Mouse (Mus musculus) stomach, postnatal 0 days (tissue): ENCODE data around the gene Pwwp2a. TPM values are rescaled to one million over a fixed set of nuclear protein-coding genes. Genes with fewer than 3 reads are reported as not detected.
A peak's percentile ranks its signal among the peaks of the same experiment; 100 is the strongest.

ENCODE experiments used
- ATAC-seq: fragments of 200-750 bp; cut with Nextera tagmentation; 2 replicates; pipeline ENCODE4 v1.8.0; 2017; ENCODE audit not compliant: low FRiP score, low TSS enrichment
- DNase-seq: peaks from one replicate; pipeline ENCODE4 v3.0.0-alpha.2; 2016; ENCODE audit warnings: low spot score
- H3K27ac ChIP-seq: fragments of 300-500 bp; sonication (generic); replicated peaks from 2 replicates; pipeline ENCODE4 v1.5.1; 2014; ENCODE audit warnings: mild to moderate bottlenecking, control low read depth
- H3K27me3 ChIP-seq: fragments of 300-500 bp; sonication (generic); 2 replicates; pipeline ENCODE4 v1.6.1; 2014; ENCODE audit warnings: low read length; ENCODE audit not compliant: control insufficient read depth, insufficient read depth
- H3K36me3 ChIP-seq: fragments of 300-500 bp; sonication (generic); 2 replicates; pipeline ENCODE4 v1.6.1; 2014; ENCODE audit warnings: low read length, mixed read lengths; ENCODE audit not compliant: control insufficient read depth, insufficient read depth
- H3K4me1 ChIP-seq: fragments of 300-500 bp; sonication (generic); replicated peaks from 2 replicates; pipeline ENCODE4 v1.6.1; 2014; ENCODE audit warnings: antibody characterized with exemption; ENCODE audit not compliant: control insufficient read depth, insufficient read depth
- H3K4me2 ChIP-seq: fragments of 300-500 bp; sonication (generic); replicated peaks from 2 replicates; pipeline ENCODE4 v1.6.1; 2014; ENCODE audit warnings: low read depth, mild to moderate bottlenecking, control low read depth, moderate library complexity
- H3K4me3 ChIP-seq: fragments of 300-500 bp; sonication (generic); 2 replicates; pipeline ENCODE4 v1.5.1; 2014; ENCODE audit warnings: low read depth, low read length, control low read depth
- H3K9ac ChIP-seq: fragments of 300-500 bp; sonication (generic); 2 replicates; pipeline ENCODE4 v1.6.1; 2014; ENCODE audit warnings: mild to moderate bottlenecking, low read length, control low read depth, mixed read lengths
- H3K9me3 ChIP-seq: fragments of 300-500 bp; sonication (generic); 2 replicates; pipeline ENCODE4 v1.6.1; 2016; ENCODE audit warnings: low read length; ENCODE audit not compliant: control insufficient read depth
- CTCF ChIP-seq: IDR thresholded peaks from 2 replicates; pipeline ENCODE4 v1.5.1; 2016; ENCODE audit warnings: antibody characterized with exemption, low read depth, mild to moderate bottlenecking, moderate library complexity
- EP300 ChIP-seq: optimal IDR thresholded peaks from 2 replicates; pipeline ENCODE3; 2016; ENCODE audit warnings: antibody characterized with exemption
- WGBS: fragments of 180-500 bp; shearing (Covaris S2); extraction: QIAGEN DNeasy Blood & Tissue Kit; methylation state at CpG from one replicate; pipeline ENCODE4 v1.1.7; 2014; 5-methylcytosine and 5-hydroxymethylcytosine counted together
- polyA plus RNA-seq: library from polyadenylated mRNA; unstranded; fragments of >200 nt; fragmentation: Nextera tagmentation; extraction: Ambion mirVana; gene quantifications from 2 replicates; pipeline ENCODE4 v1.2.1, GENCODE M21; 2015

Gene Pwwp2a
- polyA plus RNA-seq, 1 experiment from 2014 or later: 11.3 TPM

GRCm38 (mm10) chr11:43638486-43638885 lies 43.3 kb upstream of the Pwwp2a start:
- Histone ChIP-seq H3K9me3 (no peaks in the 10 kb centered on the region), H3K27me3 (no peaks in the 10 kb centered on the region), H3K9ac (no peak overlapping the region), H3K4me1 (peaks cover 3% of the 10 kb centered on the region; the same call in 1 of the 2 replicates), H3K36me3 (no peaks in the 10 kb centered on the region), H3K4me2 (no peak overlapping the region), H3K4me3 (no peak overlapping the region), H3K27ac (no peak overlapping the region)
- WGBS: 89% methylated on average over 3 of the region's 3 CpGs
- DNase-seq: no peak
- no peak for ATAC-seq
- TF ChIP-seq EP300: no peak
- no peak for TF ChIP-seq CTCF

- WGBS: 9% methylated on average over 2 of the region's 2 CpGs
- H3K4me3 ChIP-seq: no peak overlapping the region
- H3K9me3 ChIP-seq: no peaks in the 10 kb centered on the region
- H3K27ac ChIP-seq: peak overlapping the region; percentile 30; the same call in 1 of the 2 replicates
- no peak overlapping the region for H3K9ac ChIP-seq
- H3K36me3 ChIP-seq: no peaks in the 10 kb centered on the region
- peak; percentile 92 for ATAC-seq
- H3K27me3 ChIP-seq: no peaks in the 10 kb centered on the region
- DNase-seq: peak; percentile 92
- no peaks in the 10 kb centered on the region for H3K4me1 ChIP-seq
- no peak overlapping the region for H3K4me2 ChIP-seq
- TF ChIP-seq CTCF: no peak
Measured at GRCm38 (mm10) chr11:43643180-43643591, 38.6 kb upstream of the Pwwp2a start.

- ATAC-seq: no peak
Measured at GRCm38 (mm10) chr11:43645286-43645685, 36.5 kb upstream of the Pwwp2a start.

GRCm38 (mm10) chr11:43653051-43653475 lies 28.7 kb upstream of the Pwwp2a start:
- H3K27ac ChIP-seq: peak overlapping the region; percentile 75
- H3K4me3 ChIP-seq: no peak overlapping the region
- peak; percentile 85 for ATAC-seq
- no peak overlapping the region for H3K9ac ChIP-seq
- peak; percentile 85 for DNase-seq
- H3K4me1 ChIP-seq: no peaks in the 10 kb centered on the region
- H3K9me3 ChIP-seq: no peaks in the 10 kb centered on the region
- no peaks in the 10 kb centered on the region for H3K27me3 ChIP-seq
- no peaks in the 10 kb centered on the region for H3K36me3 ChIP-seq
- TF ChIP-seq EP300: no peak
- TF ChIP-seq CTCF: no peak
- WGBS: 32% methylated on average over 14 of the region's 14 CpGs
- H3K4me2 ChIP-seq: no peak overlapping the region

More at GRCm38 (mm10) chr11:43645286-43645685, 36.5 kb upstream of the Pwwp2a start:
- no peak overlapping the region for H3K9ac ChIP-seq
- WGBS: 95% methylated on average over 3 of the region's 3 CpGs
- no peaks in the 10 kb centered on the region for H3K36me3 ChIP-seq
- no peaks in the 10 kb centered on the region for H3K9me3 ChIP-seq
- H3K4me3 ChIP-seq: no peak overlapping the region
- no peak overlapping the region for H3K4me2 ChIP-seq
- no peaks in the 10 kb centered on the region for H3K4me1 ChIP-seq
- no peak for TF ChIP-seq EP300
- peak; percentile 48 for TF ChIP-seq CTCF
- no peaks in the 10 kb centered on the region for H3K27me3 ChIP-seq
- no peak for DNase-seq
- no peak overlapping the region for H3K27ac ChIP-seq

- Histone ChIP-seq H3K27me3 (no peaks in the 10 kb centered on the region), H3K4me1 (no peaks in the 10 kb centered on the region), H3K4me2 (no peak overlapping the region), H3K4me3 (no peak overlapping the region), H3K9ac (no peak overlapping the region), H3K9me3 (no peaks in the 10 kb centered on the region), H3K36me3 (no peaks in the 10 kb centered on the region), H3K27ac (0 out of 2 replicates have a peak overlapping the region, but pooled peaks have one; percentile 35)
- peak; percentile 87 for ATAC-seq
- TF ChIP-seq EP300 (no peak), CTCF (no peak)
- 31% methylated on average over 9 of the region's 10 CpGs for WGBS
- peak; percentile 68 for DNase-seq
Measured at GRCm38 (mm10) chr11:43656464-43656863, 25.3 kb upstream of the Pwwp2a start.

GRCm38 (mm10) chr11:43658010-43658409 lies 23.8 kb upstream of the Pwwp2a start:
- ATAC-seq (0 out of 2 replicates have a peak, but pooled peaks have one; percentile 22), DNase-seq (peak; percentile 57)
- H3K4me2 ChIP-seq: no peak overlapping the region
- H3K9ac ChIP-seq: no peak overlapping the region
- H3K4me1 ChIP-seq: no peaks in the 10 kb centered on the region
- H3K27ac ChIP-seq: no peak overlapping the region
- no peaks in the 10 kb centered on the region for H3K36me3 ChIP-seq
- WGBS: 68% methylated on average over 1 of the region's 1 CpGs
- no peaks in the 10 kb centered on the region for H3K27me3 ChIP-seq
- H3K4me3 ChIP-seq: no peak overlapping the region
- TF ChIP-seq EP300 (no peak), CTCF (no peak)
- H3K9me3 ChIP-seq: no peaks in the 10 kb centered on the region
